Mouse (Mus musculus) hindbrain, embryonic 12.5 days (tissue): Measurements from ENCODE around the gene Lrp1. TPM values are rescaled to one million over a fixed set of nuclear protein-coding genes. Genes with fewer than 3 reads are reported as not detected.
"Not testable (repeated sequence)": the region's sequence is repeated elsewhere in the genome, so short reads cannot be mapped to it uniquely, and the experiment has no call there.

ENCODE experiments used
- ATAC-seq: fragments of 200-750 bp; cut with Nextera tagmentation; 2 replicates; pipeline ENCODE4 v1.8.0; 2017; ENCODE audit warnings: moderate TSS enrichment; ENCODE audit not compliant: low FRiP score
- H3K27ac ChIP-seq: fragments of 300-500 bp; sonication (generic); 2 replicates; pipeline ENCODE4 v1.5.1; 2016; ENCODE audit warnings: mild to moderate bottlenecking
- H3K27me3 ChIP-seq: fragments of 300-500 bp; sonication (generic); 2 replicates; pipeline ENCODE4 v1.6.1; 2016; ENCODE audit warnings: mild to moderate bottlenecking
- H3K36me3 ChIP-seq: fragments of 300-500 bp; sonication (generic); 2 replicates; pipeline ENCODE4 v1.6.1; 2016; ENCODE audit warnings: mild to moderate bottlenecking
- H3K4me1 ChIP-seq: fragments of 300-500 bp; sonication (generic); 2 replicates; pipeline ENCODE4 v1.6.1; 2016
- H3K4me2 ChIP-seq: fragments of 300-500 bp; sonication (generic); replicated peaks from 2 replicates; pipeline ENCODE4 v1.6.1; 2016; ENCODE audit warnings: mild to moderate bottlenecking
- H3K4me3 ChIP-seq: fragments of 300-500 bp; sonication (generic); 2 replicates; pipeline ENCODE4 v1.5.1; 2016; ENCODE audit warnings: mild to moderate bottlenecking
- H3K9ac ChIP-seq: fragments of 300-500 bp; sonication (generic); 2 replicates; pipeline ENCODE4 v1.6.1; 2016; ENCODE audit warnings: mild to moderate bottlenecking, moderate library complexity
- H3K9me3 ChIP-seq: fragments of 300-500 bp; sonication (generic); replicated peaks from 2 replicates; pipeline ENCODE4 v1.6.1; 2016; ENCODE audit warnings: mild to moderate bottlenecking
- whole genome bisulfite sequencing: fragments of 180-500 bp; shearing (Covaris S2); methylation state at CpG from one replicate; pipeline ENCODE4 v1.1.7; 2016; 5-methylcytosine and 5-hydroxymethylcytosine counted together
- polyA plus RNA-seq: library from polyadenylated mRNA; unstranded; fragments of >200 nt; fragmentation: Nextera tagmentation; extraction: Ambion mirVana; gene quantifications from 2 replicates; pipeline ENCODE4 v1.2.1, GENCODE M21; 2016

Lrp1 gene
- polyA plus RNA-seq, 1 experiment from 2014 or later: 111 TPM

GRCm38 (mm10) chr10:127662666-127663253, 41.8 kb upstream of the Lrp1 start:
- Histone ChIP-seq H3K36me3 (no peaks in the 10 kb centered on the region), H3K4me2 (peak overlapping the region; percentile 36), H3K27ac (0 out of 2 replicates have a peak overlapping the region, but pooled peaks have one; percentile 35), H3K4me3 (peak overlapping the region; percentile 11; the same call in 1 of the 2 replicates), H3K4me1 (peaks cover 57% of the 10 kb centered on the region), H3K9ac (0 out of 2 replicates have a peak overlapping the region, but pooled peaks have one; percentile 20), H3K27me3 (peaks cover 88% of the 10 kb centered on the region), H3K9me3 (no peaks in the 10 kb centered on the region)
- 13% methylated on average over 19 of the region's 19 CpGs for WGBS
- no peak for ATAC-seq

- ATAC-seq: no peak
- 0 out of 2 replicates have a peak overlapping the region, but pooled peaks have one; percentile 13 for H3K27ac ChIP-seq
- H3K4me3 ChIP-seq: peak overlapping the region; percentile 11; the same call in 1 of the 2 replicates
- no peaks in the 10 kb centered on the region for H3K9me3 ChIP-seq
- H3K36me3 ChIP-seq: no peaks in the 10 kb centered on the region
- H3K4me2 ChIP-seq: peak overlapping the region; percentile 36
- peaks cover 81% of the 10 kb centered on the region for H3K27me3 ChIP-seq
- H3K4me1 ChIP-seq: peaks cover 52% of the 10 kb centered on the region
- 0 out of 2 replicates have a peak overlapping the region, but pooled peaks have one; percentile 20 for H3K9ac ChIP-seq
- 5% methylated on average over 16 of the region's 16 CpGs for whole genome bisulfite sequencing
Measured at GRCm38 (mm10) chr10:127661915-127662663, 41.1 kb upstream of the Lrp1 start.

GRCm38 (mm10) chr10:127661291-127661914, 40.5 kb upstream of the Lrp1 start:
- no peak for ATAC-seq
- 21% methylated on average over 14 of the region's 14 CpGs for WGBS

GRCm38 (mm10) chr10:127659551-127659950, 38.6 kb upstream of the Lrp1 start:
- Histone ChIP-seq H3K27ac (no peak overlapping the region), H3K9ac (no peak overlapping the region), H3K4me1 (peaks cover 28% of the 10 kb centered on the region), H3K9me3 (no peaks in the 10 kb centered on the region), H3K36me3 (no peaks in the 10 kb centered on the region), H3K4me2 (no peak overlapping the region), H3K4me3 (no peak overlapping the region), H3K27me3 (peaks cover 56% of the 10 kb centered on the region)
- no peak for ATAC-seq
- 67% methylated on average over 1 of the region's 1 CpGs for WGBS

More at GRCm38 (mm10) chr10:127661291-127661914, 40.5 kb upstream of the Lrp1 start:
- Histone ChIP-seq H3K27ac (no peak overlapping the region), H3K4me1 (peaks cover 46% of the 10 kb centered on the region), H3K9ac (no peak overlapping the region), H3K9me3 (no peaks in the 10 kb centered on the region), H3K36me3 (no peaks in the 10 kb centered on the region), H3K27me3 (peaks cover 74% of the 10 kb centered on the region), H3K4me2 (peak overlapping the region; percentile 36), H3K4me3 (no peak overlapping the region; the same call in 1 of the 2 replicates)

GRCm38 (mm10) chr10:127658076-127658475, 37.1 kb upstream of the Lrp1 start:
- H3K4me2 ChIP-seq: no peak overlapping the region
- no peaks in the 10 kb centered on the region for H3K9me3 ChIP-seq
- no peak overlapping the region for H3K27ac ChIP-seq
- no peaks in the 10 kb centered on the region for H3K36me3 ChIP-seq
- H3K4me3 ChIP-seq: no peak overlapping the region
- ATAC-seq: no peak
- no peak overlapping the region for H3K9ac ChIP-seq
- peaks cover 41% of the 10 kb centered on the region for H3K27me3 ChIP-seq
- peaks cover 16% of the 10 kb centered on the region for H3K4me1 ChIP-seq
- WGBS: 21% methylated on average over 6 of the region's 6 CpGs

GRCm38 (mm10) chr10:127657617-127658016, 36.7 kb upstream of the Lrp1 start:
- H3K4me3 ChIP-seq, H3K36me3 ChIP-seq, H3K27ac ChIP-seq, ATAC-seq, H3K9me3 ChIP-seq, H3K4me2 ChIP-seq, H3K9ac ChIP-seq: not testable (repeated sequence)
- WGBS: 51% methylated on average over 6 of the region's 6 CpGs
- peaks cover 37% of the 10 kb centered on the region for H3K27me3 ChIP-seq
- H3K4me1 ChIP-seq: peaks cover 14% of the 10 kb centered on the region

GRCm38 (mm10) chr10:127654970-127655579, 34.1 kb upstream of the Lrp1 start:
- H3K4me3 ChIP-seq: no peak overlapping the region
- H3K9me3 ChIP-seq: no peaks in the 10 kb centered on the region
- H3K27ac ChIP-seq: no peak overlapping the region
- H3K4me2 ChIP-seq: no peak overlapping the region
- no peak overlapping the region for H3K9ac ChIP-seq
- WGBS: 67% methylated on average over 16 of the region's 16 CpGs
- ATAC-seq: no peak
- H3K4me1 ChIP-seq: no peaks in the 10 kb centered on the region
- peaks cover 12% of the 10 kb centered on the region for H3K27me3 ChIP-seq
- H3K36me3 ChIP-seq: no peaks in the 10 kb centered on the region

GRCm38 (mm10) chr10:127652906-127653638, 32.1 kb upstream of the Lrp1 start:
- Histone ChIP-seq H3K27ac (no peak overlapping the region), H3K36me3 (no peaks in the 10 kb centered on the region), H3K9me3 (no peaks in the 10 kb centered on the region), H3K4me1 (no peaks in the 10 kb centered on the region), H3K9ac (no peak overlapping the region), H3K4me3 (no peak overlapping the region), H3K27me3 (peaks cover 2% of the 10 kb centered on the region; the same call in 1 of the 2 replicates), H3K4me2 (peak overlapping the region; percentile 14; the same call in 1 of the 2 replicates)
- no peak for ATAC-seq
- 54% methylated on average over 21 of the region's 21 CpGs for WGBS

GRCm38 (mm10) chr10:127645791-127646190, 24.8 kb upstream of the Lrp1 start:
- Histone ChIP-seq H3K27ac (no peak overlapping the region), H3K9ac (no peak overlapping the region), H3K36me3 (no peaks in the 10 kb centered on the region), H3K4me2 (no peak overlapping the region), H3K27me3 (peaks cover 39% of the 10 kb centered on the region), H3K4me3 (no peak overlapping the region), H3K9me3 (no peaks in the 10 kb centered on the region), H3K4me1 (peaks cover 20% of the 10 kb centered on the region)
- ATAC-seq: no peak
- WGBS: 55% methylated on average over 2 of the region's 2 CpGs

- Histone ChIP-seq H3K9ac (peak overlapping the region; percentile 66), H3K27ac (no peak overlapping the region), H3K36me3 (no peaks in the 10 kb centered on the region), H3K4me2 (peak overlapping the region; percentile 56), H3K27me3 (peaks cover 49% of the 10 kb centered on the region), H3K4me3 (peak overlapping the region; percentile 32), H3K9me3 (no peaks in the 10 kb centered on the region), H3K4me1 (peaks cover 20% of the 10 kb centered on the region)
- under 1% methylated on average over 25 of the region's 25 CpGs for WGBS
- peak; percentile 15; the same call in 1 of the 2 replicates for ATAC-seq
Measured at GRCm38 (mm10) chr10:127643553-127644238, 22.7 kb upstream of the Lrp1 start.
